Comparison of ENCODE assay signal across 9 mouse cellular contexts in the genomic region with DNA sequence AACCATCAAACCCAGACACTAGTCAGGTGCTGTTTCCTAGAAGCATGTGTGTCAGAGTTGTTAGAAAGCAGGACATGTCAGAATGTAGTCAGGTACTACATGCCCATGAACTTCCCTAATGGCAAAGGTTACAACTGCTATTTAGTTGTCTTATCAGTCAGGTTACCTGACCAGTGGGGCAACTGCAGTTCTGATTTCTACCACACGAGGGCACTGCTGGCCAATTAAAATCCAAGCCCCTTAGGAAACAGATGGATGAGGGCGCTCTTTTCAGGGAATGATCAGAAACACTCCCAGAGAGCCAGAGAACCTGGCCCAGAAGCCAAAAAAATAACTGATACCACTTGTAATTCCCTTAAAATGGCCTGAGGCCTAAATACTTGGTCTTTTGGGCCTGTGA.
DNase-seq lines count a peak whose midpoint lies in the region; ATAC-seq and TF ChIP-seq lines count a peak whose summit lies in the region.
"Had no signal": no experiment of that assay in that cellular context is flagged by ENCODE, and none has a peak within 500 bp of the region (broad histone marks: within the 10 kb centered on the region; RNA-seq: fewer than 3 reads in every experiment).

No protein-coding gene starts in this region.

- H3K9me3 ChIP-seq in kidney, postnatal 0 days (replicated peaks; ENCODE audit: low read length): no peaks in the 10 kb centered on the region
- no peaks in the 10 kb centered on the region for H3K9me3 ChIP-seq in liver, embryonic 13.5 days (replicated peaks)
- H3K9me3 ChIP-seq: limb, embryonic 13.5 days had no signal

- DNase-seq in CD8-positive naive resting alpha-beta T cell, adult 2 months (ENCODE audit: low read depth in 2 of 2, low spot score in 2 of 2): peak; percentile 49 to 67
- peak; percentile 83 to 85 for DNase-seq in adrenal gland, adult 18-20 months (ENCODE audit: low spot score in 2 of 2)
- peak; percentile 82 for DNase-seq in embryo, embryonic 10 days (ENCODE audit: low spot score)
- peak; percentile 59 for DNase-seq in gastrocnemius, postnatal 14 days
- peak; percentile 87 for DNase-seq in kidney, postnatal 0 days (ENCODE audit: low spot score)
- peak; percentile 50 for DNase-seq in liver, embryonic 13.5 days
- DNase-seq in retina, postnatal 7 days (ENCODE audit: low read depth, low spot score): peak; percentile 72
- peak; percentile 85 for DNase-seq in thymus, postnatal 4 days

- H3K27ac ChIP-seq in kidney, postnatal 0 days: no peak overlapping the region
- H3K27ac ChIP-seq in liver, embryonic 13.5 days: no peak overlapping the region
- H3K27ac ChIP-seq: limb, embryonic 13.5 days had no signal

- H3K27me3 ChIP-seq in kidney, postnatal 0 days (ENCODE audit: insufficient read depth, low read length): no peaks in the 10 kb centered on the region
- no peaks in the 10 kb centered on the region for H3K27me3 ChIP-seq in liver, embryonic 13.5 days
- H3K27me3 ChIP-seq: limb, embryonic 13.5 days had no signal

- peak; percentile 94 for TF ChIP-seq CTCF in kidney, postnatal 0 days (IDR thresholded peaks at IDR 0.05; ENCODE audit: low read depth)

- no peak overlapping the region for H3K4me2 ChIP-seq in kidney, postnatal 0 days (ENCODE audit: low read length)
- H3K4me2 ChIP-seq in liver, embryonic 13.5 days: no peak overlapping the region
- H3K4me2 ChIP-seq: limb, embryonic 13.5 days had no signal

- intact Hi-C loops in gastrocnemius, postnatal 14 days (cut with DNase I; ENCODE audit: low total_unique reads): loop anchor here (5.0 to 10.0 kb wide), 2 partner anchors 82 to 190 kb away; partner anchors contain the start of gene Ppp1r1b

- ATAC-seq in kidney, postnatal 0 days (replicated peaks; ENCODE audit: low FRiP score, low read depth): no peak
- no peak for ATAC-seq in liver, embryonic 13.5 days (ENCODE audit: low read depth)

- H3K4me3 ChIP-seq in kidney, postnatal 0 days (replicated peaks; ENCODE audit: low read depth, low read length): no peak overlapping the region
- no peak overlapping the region for H3K4me3 ChIP-seq in liver, embryonic 13.5 days (replicated peaks)
- H3K4me3 ChIP-seq: limb, embryonic 13.5 days had no signal

- no peaks in the 10 kb centered on the region for H3K4me1 ChIP-seq in kidney, postnatal 0 days (replicated peaks; ENCODE audit: insufficient read depth, low read length)
- no peaks in the 10 kb centered on the region for H3K4me1 ChIP-seq in liver, embryonic 13.5 days (replicated peaks)

- H3K9ac ChIP-seq in kidney, postnatal 0 days (ENCODE audit: low read depth, low read length): no peak overlapping the region
- H3K9ac ChIP-seq in liver, embryonic 13.5 days: no peak overlapping the region
- H3K9ac ChIP-seq: limb, embryonic 13.5 days had no signal

- WGBS in kidney, postnatal 0 days: 3% methylated on average over 2 of the region's 2 CpGs
- 9% methylated on average over 2 of the region's 2 CpGs for WGBS in liver, embryonic 13.5 days (ENCODE audit: insufficient replicate concordance)

- peaks cover 39% of the 10 kb centered on the region for H3K36me3 ChIP-seq in kidney, postnatal 0 days (ENCODE audit: insufficient read depth, low read length)
- peaks cover 60% of the 10 kb centered on the region for H3K36me3 ChIP-seq in liver, embryonic 13.5 days
